Mouse (Mus musculus) C2C12 (cell line): ENCODE data around the gene Tigd2.
"Not testable (repeated sequence)": the region's sequence is repeated elsewhere in the genome, so short reads cannot be mapped to it uniquely, and the experiment has no call there.

Experiments used
- CEBPB ChIP-seq: IDR thresholded peaks from one replicate; pipeline ENCODE4 v1.6.1; 2011; ENCODE audit warnings: low read depth, mild to moderate bottlenecking, control low read depth, moderate library complexity
- CTCF ChIP-seq: IDR thresholded peaks from one replicate; pipeline ENCODE4 v1.5.1; 2011; ENCODE audit not compliant: control insufficient read depth, insufficient read depth, insufficient read length
- MAX ChIP-seq: IDR thresholded peaks from one replicate; pipeline ENCODE4 v1.6.1; 2011; ENCODE audit warnings: mild to moderate bottlenecking, control low read depth
- USF1 ChIP-seq: IDR thresholded peaks from one replicate; pipeline ENCODE4 v1.6.1; 2011; ENCODE audit warnings: low read depth, mild to moderate bottlenecking, control low read depth, moderate library complexity

DNA sequence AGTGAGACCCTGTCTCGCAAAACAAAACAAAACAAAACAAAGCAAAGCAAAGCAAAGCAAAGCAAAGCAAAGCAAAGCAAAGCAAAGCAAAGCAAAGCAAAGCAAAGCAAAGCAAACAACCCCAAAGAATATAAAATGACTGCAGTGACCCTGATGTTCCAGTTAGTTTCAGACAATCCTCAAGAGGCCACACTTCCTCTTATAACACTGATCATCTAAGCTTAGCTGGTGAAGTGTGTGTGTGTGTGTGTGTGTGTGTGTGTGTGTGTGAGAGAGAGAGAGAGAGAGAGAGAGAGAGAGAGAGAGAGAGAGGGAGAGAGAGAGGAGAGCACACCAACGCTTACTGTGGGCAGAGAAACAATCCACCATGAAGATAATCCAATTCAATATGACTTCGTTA is 14.2 kb upstream of the Tigd2 start:
- not testable (repeated sequence) for TF ChIP-seq CTCF, USF1, CEBPB, MAX
